Mouse (Mus musculus) lung, adult 2 months (tissue): ENCODE measurements around the gene Adamts9.

Source experiments
- CTCF ChIP-seq: fragments of 200-500 bp; IDR thresholded peaks from 2 replicates; pipeline ENCODE4 v1.5.1; 2011; ENCODE audit warnings: mild to moderate bottlenecking, low read length, control low read depth; ENCODE audit not compliant: insufficient read depth
- POLR2A ChIP-seq: fragments of 200-500 bp; IDR thresholded peaks from 2 replicates; pipeline ENCODE4 v1.6.1; 2011; ENCODE audit warnings: low read depth, mild to moderate bottlenecking, control low read depth, low read length, borderline replicate concordance; ENCODE audit errors: extremely low read depth

DNA sequence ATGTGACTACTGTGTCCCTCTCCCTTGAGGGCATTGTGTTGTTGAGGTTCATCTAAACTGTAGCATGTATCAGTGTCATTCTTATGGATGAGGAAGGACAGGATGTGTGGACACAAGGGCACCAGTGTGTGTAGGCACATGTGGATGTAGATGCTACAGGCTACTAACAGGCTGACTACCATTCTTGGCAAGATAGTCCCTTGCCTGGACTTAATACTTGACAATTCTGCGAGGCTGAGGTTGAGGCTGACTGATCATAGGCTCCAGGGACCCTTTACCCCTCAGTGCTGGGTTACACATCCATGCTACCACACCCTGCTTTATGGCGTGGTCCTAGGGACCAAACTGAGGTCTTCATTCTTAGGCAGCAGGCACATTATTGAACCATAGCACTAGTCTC, 16.1 kb upstream of the Adamts9 start:
- no peak for TF ChIP-seq CTCF
- no peak for TF ChIP-seq POLR2A
